Mouse (Mus musculus): ENCODE data around the gene Abcc8.

DNA sequence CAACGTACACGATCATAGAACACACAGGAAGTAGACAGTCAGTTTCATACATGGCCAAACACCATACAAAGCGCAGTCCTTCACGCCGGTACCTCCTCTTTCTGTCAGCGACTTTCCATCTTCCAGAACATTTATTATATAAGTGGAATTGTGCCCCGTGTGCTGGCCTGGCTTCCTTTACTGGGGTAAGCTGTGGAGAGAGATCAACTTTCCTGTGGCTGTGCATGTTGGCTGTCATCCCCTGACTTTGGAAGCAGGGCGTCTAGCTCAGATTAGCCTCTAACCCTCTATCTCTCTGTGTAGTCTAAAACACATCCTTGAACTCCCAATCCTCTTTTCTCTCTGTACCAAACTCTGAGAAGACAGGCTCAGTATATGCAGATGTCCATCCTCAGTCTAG, 111.0 kb downstream of the Abcc8 start:
- TF ChIP-seq MAX (IDR thresholded peaks at IDR 0.05) (no peak), CTCF (IDR thresholded peaks at IDR 0.05; ENCODE audit: control insufficient read depth, insufficient read depth, insufficient read length) (no peak)
